ENCODE assay signal across 8 mouse cellular contexts in genomic region chr17:56461771-56462743, GRCm38 (mm10). TPM values are rescaled to one million over a fixed set of nuclear protein-coding genes. Genes with fewer than 3 reads are reported as not detected.
DNase-seq lines count a peak whose midpoint lies in the region; ATAC-seq and TF ChIP-seq lines count a peak whose summit lies in the region.

No protein-coding gene starts in this region.

- peak overlapping the region; percentile 52 for H3K9ac ChIP-seq in hindbrain, postnatal 0 days (replicated peaks; ENCODE audit: low read length)

- H3K4me2 ChIP-seq in hindbrain, postnatal 0 days (ENCODE audit: low read depth, low read length), result peak overlapping the region; percentile 81

- H3K36me3 ChIP-seq in hindbrain, postnatal 0 days (ENCODE audit: insufficient read depth, low read length), result peaks cover 5% of the 10 kb centered on the region; the same call in 1 of the 2 replicates

- peaks cover 27% of the 10 kb centered on the region for H3K4me1 ChIP-seq in hindbrain, postnatal 0 days (ENCODE audit: insufficient read depth, low read length)

- TF ChIP-seq CTCF in gastrocnemius, adult 2 months (IDR thresholded peaks at IDR 0.05), result no peak
- no peak for TF ChIP-seq CTCF in hindbrain, postnatal 0 days (IDR thresholded peaks at IDR 0.05; ENCODE audit: low read depth)
- no peak for TF ChIP-seq CTCF in left cerebral cortex, adult 2 months (IDR thresholded peaks at IDR 0.05)

- peak overlapping the region; percentile 89 for H3K4me3 ChIP-seq in gastrocnemius, adult 2 months
- H3K4me3 ChIP-seq in hindbrain, postnatal 0 days (ENCODE audit: low read length), result peak overlapping the region; percentile 46
- H3K4me3 ChIP-seq in left cerebral cortex, adult 2 months, result peak overlapping the region; percentile 53

- H3K27ac ChIP-seq in gastrocnemius, adult 2 months, result peak overlapping the region; percentile 90
- peak overlapping the region; percentile 76 for H3K27ac ChIP-seq in hindbrain, postnatal 0 days
- H3K27ac ChIP-seq in left cerebral cortex, adult 2 months, result peak overlapping the region; percentile 50; the same call in 1 of the 2 replicates

- intact Hi-C loops in gastrocnemius, adult 2 months (cut with DNase I), result loop anchor here (5.0 kb wide), 1 partner anchor 35 kb away; no protein-coding TSS in a partner anchor
- intact Hi-C loops in left cerebral cortex, adult 2 months (cut with DNase I), result no loop called here

- peak; percentile 78 for ATAC-seq in common myeloid progenitor, adult 5-6 weeks (replicated peaks; ENCODE audit: low read depth, poor library complexity, severe bottlenecking)
- ATAC-seq in hindbrain, postnatal 0 days, result peak; percentile 94
- peak; percentile 86 for ATAC-seq in megakaryocyte, adult 5-6 weeks (ENCODE audit: poor library complexity, severe bottlenecking)

- WGBS in hindbrain, postnatal 0 days, result under 1% methylated on average over 75 of the region's 77 CpGs

- H3K27me3 ChIP-seq in hindbrain, postnatal 0 days (ENCODE audit: insufficient read depth, low read length), result no peaks in the 10 kb centered on the region

- H3K9me3 ChIP-seq in hindbrain, postnatal 0 days (ENCODE audit: low read length), result no peaks in the 10 kb centered on the region

- peak; percentile 100 for DNase-seq in ZHBTc4 (ENCODE audit: low read depth, low spot score)
- peak; percentile 100 for DNase-seq in gastrocnemius, adult 2 months
- peak; percentile 98 for DNase-seq in hindbrain, postnatal 0 days (ENCODE audit: low spot score)
- peak; percentile 93 to 95 for DNase-seq in left cerebral cortex, adult 2 months (ENCODE audit: extremely low spot score in 1 of 2, low spot score in 2 of 2)
- peak; percentile 94 to 95 for DNase-seq in right cerebral cortex, adult 2 months (ENCODE audit: low spot score in 2 of 2)
- peak; percentile 99 for DNase-seq in urinary bladder, postnatal 14 days (ENCODE audit: low spot score)

RNA-seq across cellular contexts. Expression of gene Ptprs, which starts 14.2 kb away (rescaled TPM):
- total RNA-seq in common myeloid progenitor, adult 5-6 weeks (2017), result 65.2 and 105 TPM in 2 replicates
- 10 to 100 TPM; 29.6 to 43.1 TPM for total RNA-seq in gastrocnemius, adult 2 months (2021)
- 869 and 913 TPM in 2 replicates for total RNA-seq in hindbrain, postnatal 0 days (2014; rRNA removed)
- polyA plus RNA-seq in hindbrain, postnatal 0 days (2015; fragmentation: Nextera tagmentation; extraction: Ambion mirVana), result 196 and 198 TPM in 2 replicates
- 100 to 1,000 TPM; 645 to 696 TPM for total RNA-seq in left cerebral cortex, adult 2 months (2021)
- total RNA-seq in megakaryocyte, adult 5-6 weeks (2015), result 18.1 and 18.6 TPM in 2 replicates
- 17.3 and 52.6 TPM in 2 replicates for total RNA-seq in megakaryocyte, adult 5-6 weeks (2017)

RNA-seq across cellular contexts. Expression of gene Znrf4, which starts 50.2 kb away (rescaled TPM):
- total RNA-seq in common myeloid progenitor, adult 5-6 weeks (2017), result not detected in 2 replicates
- total RNA-seq in gastrocnemius, adult 2 months (2021), result not detected
- not detected in 2 replicates for total RNA-seq in hindbrain, postnatal 0 days (2014; rRNA removed)
- polyA plus RNA-seq in hindbrain, postnatal 0 days (2015; fragmentation: Nextera tagmentation; extraction: Ambion mirVana), result not detected in 2 replicates
- total RNA-seq in left cerebral cortex, adult 2 months (2021), result not detected
- total RNA-seq in megakaryocyte, adult 5-6 weeks (2015), result not detected in 2 replicates
- not detected in 2 replicates for total RNA-seq in megakaryocyte, adult 5-6 weeks (2017)

Comparison
In these comparisons a context has a peak if more than half of its experiments do, and no peak if none do; other contexts are left out.
1. Peak in every context shown above with its lines: DNase-seq, ATAC-seq, H3K4me3 ChIP-seq and H3K27ac ChIP-seq.